Mouse (Mus musculus) mature B cell (primary cell): ENCODE measurements around the gene Zfp653.

Experiments
- in situ Hi-C: fragments of 300-500 bp; cut with MboI; formaldehyde crosslinking; loops from 2 replicates; pipeline ENCODE4 v1.14.3; 2019

Gene Zfp653

DNA sequence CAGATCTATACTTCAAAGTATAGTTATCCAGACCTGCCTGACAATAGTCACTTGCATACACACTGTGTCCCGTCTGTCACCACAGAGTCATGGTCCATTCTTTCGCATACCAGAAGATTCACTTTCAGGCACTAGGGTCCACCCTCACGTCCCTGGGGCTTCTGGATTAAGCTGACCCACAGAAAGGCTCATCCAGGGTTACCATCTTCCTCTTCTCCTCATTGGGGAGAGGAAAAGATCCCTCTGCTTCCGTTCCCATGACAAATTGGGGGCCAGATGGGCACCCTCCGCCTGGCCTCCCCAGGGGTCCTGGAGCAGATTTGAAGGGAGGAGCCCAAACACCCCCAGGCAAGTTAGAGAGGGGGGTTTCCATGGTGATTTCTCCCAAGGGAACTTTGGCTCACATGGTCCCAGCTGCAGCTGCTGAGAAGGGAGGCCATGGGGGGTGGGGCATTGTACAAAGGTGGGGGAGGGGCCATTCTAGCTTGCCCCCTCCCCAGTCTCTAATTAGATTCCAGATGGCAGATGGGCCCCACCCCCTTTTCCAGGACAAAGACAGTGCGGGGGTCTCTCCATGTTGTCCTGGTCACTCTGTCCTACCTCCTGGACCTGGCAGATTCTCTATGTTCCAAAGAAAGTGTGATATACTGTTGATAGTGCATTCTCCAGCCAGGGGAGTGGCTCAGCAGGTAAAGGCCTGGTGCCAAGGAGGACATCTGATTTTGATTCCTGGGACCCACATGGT, 35.7 kb downstream of the Zfp653 start:
- in situ Hi-C loops = no loop called here

DNA sequence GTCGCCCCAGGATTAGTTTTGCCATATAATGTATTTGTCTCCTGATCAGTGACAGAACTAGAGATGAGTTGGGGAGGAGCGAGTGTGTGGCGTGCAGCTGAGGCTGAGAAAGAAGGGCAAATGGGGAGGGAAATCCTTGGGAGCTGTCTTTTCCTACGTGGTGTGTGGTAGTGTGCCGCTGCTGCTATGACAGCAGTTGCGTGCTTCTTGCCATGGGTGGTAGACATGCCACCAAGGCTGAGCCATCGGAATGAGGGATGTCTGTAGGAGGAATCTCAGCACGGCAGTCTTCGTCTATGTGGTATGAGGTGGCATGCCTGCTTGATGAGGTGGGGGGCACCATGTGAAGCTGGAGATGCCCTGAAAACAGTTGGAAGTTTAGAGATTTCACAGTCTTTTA, 40.8 kb downstream of the Zfp653 start:
- in situ Hi-C loops = no loop called here

DNA sequence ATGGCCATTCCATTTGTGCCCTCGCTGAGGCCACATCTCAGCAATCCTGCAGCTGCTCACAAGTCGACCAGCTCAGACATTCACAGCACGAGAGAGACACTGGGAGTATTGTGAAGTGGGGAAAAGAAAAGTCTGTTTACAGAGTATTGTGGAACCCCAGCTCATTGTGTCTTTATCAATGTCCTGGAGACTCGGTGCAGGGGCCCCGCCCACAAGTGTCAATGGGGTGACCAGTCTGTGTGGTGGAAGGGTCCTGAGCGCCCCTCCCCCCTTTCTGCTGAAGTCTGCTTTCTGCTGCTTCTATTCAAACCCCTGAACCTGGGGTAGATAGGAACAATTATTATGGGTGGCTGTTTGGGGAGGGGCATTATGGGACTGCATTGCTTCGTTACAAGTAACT, 42.7 kb downstream of the Zfp653 start:
- in situ Hi-C loops = no loop called here

DNA sequence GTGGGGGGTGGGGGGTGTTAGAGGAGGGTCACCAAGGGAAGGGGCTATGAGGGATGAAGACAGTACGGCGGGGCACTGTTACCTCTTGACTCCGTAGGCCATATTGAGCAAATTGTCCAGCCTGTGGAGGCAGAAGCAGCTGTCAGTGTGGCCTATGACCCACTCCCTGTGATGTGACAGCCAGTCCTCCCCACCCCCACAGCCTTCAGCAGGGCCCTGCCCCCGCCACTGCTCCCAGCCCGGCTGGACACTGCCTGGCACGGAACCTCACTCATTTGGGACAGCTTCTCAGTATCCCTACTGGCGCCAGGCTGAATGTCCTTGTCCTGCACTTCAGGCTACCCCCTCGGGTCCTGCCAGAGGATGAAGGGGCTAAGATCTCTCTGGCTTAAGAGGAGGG, 46.6 kb downstream of the Zfp653 start:
- in situ Hi-C loops = no loop called here

DNA sequence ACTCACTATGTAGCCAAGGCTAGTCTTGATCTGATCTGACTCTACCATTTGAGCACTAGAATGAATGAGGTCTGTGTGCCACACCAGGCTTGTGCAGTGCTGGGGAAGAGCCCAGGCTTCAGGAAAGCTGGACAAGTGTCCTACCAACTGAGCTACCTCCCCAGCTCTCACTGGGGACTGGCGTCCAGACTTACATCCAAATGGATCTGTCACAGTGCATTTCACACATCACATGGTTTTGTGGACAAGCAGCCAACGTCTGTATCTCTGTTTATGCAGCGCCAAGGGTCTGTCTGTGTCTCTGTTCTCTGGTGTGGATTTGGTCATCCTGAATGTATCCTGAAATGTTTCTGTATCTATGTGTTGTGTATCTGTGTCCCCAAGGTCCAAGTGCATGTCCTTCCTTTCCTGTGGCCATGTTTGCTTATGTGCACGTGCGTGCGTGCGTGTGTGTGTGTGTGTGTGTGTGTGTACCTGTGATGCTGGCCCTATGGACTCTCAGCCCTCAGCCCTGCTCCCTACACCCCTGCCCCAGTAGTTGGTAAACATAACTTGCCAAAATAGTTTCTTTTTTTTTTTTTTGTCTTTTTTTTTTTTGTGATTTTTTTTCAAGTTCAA, 53.9 kb downstream of the Zfp653 start:
- in situ Hi-C loops = no loop called here

DNA sequence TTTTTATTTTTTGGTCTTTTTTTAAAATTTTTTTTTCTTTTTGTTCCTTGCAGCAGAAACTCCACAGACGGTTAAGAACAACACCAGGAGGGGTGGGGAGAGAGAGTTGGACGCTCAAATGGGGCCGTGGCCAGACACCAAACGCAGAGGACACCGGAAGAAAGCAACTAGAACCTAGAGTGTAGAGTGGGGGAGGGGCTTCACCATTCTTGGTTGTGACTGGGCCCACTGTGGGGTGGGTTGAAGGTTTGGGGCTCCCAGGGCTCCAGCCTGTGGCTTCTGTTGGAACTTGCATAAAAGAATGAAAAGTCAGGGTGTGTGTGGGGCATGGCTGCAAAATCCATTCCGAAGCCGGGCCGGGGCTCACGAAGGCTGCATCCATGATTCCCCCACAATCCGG, 54.9 kb downstream of the Zfp653 start:
- in situ Hi-C loops = no loop called here

DNA sequence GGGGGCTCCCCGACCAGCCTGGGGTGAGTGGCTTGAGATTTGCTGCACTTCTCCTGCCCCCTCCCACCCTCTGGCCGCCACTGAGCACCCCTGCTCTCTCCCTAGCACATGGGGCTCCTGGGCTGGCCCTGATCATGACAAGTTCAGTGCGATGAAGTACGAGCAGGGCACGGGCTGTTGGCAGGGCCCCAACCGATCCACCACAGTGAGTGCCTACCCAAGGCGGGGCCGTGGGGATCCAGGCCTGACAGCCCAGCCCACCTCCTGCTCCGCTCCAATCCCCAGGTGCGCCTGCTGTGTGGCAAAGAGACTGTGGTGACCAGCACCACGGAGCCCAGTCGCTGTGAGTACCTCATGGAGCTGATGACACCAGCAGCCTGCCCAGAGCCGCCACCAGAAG, 58.4 kb downstream of the Zfp653 start:
- in situ Hi-C loops = no loop called here

DNA sequence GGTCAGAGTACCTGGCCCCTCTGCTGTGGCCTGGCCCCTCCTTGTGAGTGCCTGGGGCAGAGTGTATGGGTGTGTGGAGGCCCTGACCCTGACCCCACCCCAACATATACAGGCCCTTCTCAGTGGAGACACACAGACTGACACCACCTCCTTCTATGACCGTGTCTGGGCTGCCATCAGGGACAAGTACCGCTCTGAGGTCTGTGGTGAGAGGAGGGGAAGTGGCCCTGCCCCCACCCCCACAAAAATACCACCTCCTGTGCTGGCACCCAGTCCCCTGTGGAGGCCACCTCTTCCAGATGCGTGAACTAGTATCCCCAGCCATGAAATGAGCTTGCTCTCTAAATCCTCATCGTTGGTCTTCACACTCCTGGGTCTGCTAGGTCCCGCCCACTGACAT, 60.1 kb downstream of the Zfp653 start:
- in situ Hi-C loops = no loop called here
